Mouse (Mus musculus) induced T-regulatory cell, adult 2 months (primary cell): Measurements from ENCODE around the gene Mob3c.
A peak's percentile ranks its signal among the peaks of the same experiment; 100 is the strongest.

Experiments
- DNase-seq: peaks from one replicate; pipeline ENCODE4 v3.0.0-alpha.2; 2012; ENCODE audit warnings: low read depth

Gene Mob3c

DNA sequence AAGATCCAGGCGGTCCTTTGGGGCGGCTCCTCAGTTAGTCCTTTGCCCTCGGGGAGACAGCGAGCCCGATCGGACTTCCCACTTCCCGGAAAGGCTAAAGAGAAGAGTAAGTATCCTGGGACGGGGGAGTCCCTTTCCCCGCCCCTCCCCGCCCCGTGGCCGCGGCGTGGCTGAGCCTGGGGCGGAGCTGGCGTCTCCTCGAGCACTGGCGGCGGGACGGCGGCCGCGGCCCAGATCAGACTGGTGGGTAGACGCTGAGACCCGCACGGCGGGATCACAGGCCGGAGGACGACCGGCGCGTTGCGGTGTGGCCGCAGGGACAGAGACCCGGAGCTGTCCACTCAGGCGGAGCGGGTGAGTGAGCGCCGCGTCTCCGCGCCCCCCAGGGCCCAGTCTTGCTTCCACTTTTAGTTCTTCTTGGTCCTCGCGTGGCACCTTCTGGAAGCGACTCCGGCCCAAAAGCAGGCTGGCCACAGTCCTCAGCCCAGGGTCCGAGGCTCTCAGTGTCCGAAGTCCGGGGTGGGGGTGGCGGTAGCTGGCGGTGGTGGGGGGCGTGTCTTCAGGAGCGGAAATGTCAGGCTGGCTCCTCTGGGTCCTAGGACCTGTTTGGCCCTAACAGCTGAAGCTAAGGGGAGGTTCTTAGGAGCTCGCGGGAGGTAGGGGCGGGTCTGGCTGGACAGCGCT, at the start of gene Mob3c:
Mob3c (plus strand) TSS at position 205 of the 684 bp plus-strand sequence.
- peak; percentile 82 for DNase-seq

DNA sequence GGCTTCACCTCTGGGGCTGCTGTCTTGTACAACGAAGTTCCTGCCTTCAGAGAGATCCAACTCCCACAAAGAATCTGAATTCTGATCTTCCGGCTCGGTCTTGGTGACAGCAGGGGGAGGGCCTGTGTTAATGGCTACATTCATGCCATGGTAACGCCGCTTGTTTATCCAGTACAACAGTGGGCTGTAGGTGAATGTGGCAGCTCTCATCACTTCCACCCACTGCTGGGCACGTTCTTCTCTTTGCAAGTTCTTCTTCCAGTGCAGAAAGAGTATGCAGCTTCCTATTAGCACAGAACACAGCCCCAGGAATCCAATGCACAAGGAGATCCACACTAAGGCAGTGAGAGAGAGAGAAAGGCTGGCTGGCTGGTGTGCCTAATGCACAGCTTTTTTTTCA, 47.6 kb upstream of the Mob3c start:
- DNase-seq, result no peak

DNA sequence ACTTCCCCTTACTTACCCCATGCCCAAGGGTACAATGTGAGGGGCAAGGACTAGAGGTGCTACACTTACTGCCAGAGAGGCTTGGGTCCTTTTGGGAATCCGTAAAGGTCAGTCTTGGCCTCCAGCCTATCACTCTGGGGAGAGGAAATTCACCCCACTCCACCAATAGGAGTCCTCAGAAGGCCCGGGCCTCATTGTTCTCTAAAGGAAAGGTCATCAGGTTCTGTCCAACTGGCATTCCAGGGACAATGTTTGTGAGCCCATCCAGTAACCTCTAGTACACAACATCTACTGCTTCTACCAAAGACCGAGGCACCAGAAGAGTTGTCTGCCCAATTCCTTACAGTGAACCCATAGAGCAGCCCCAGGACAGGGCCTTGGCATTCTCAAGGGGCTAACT, 47.0 kb upstream of the Mob3c start, which contains the start of gene Tex38:
Tex38 (minus strand) TSS at position 101 of the 400 bp plus-strand sequence.
- DNase-seq, result no peak

DNA sequence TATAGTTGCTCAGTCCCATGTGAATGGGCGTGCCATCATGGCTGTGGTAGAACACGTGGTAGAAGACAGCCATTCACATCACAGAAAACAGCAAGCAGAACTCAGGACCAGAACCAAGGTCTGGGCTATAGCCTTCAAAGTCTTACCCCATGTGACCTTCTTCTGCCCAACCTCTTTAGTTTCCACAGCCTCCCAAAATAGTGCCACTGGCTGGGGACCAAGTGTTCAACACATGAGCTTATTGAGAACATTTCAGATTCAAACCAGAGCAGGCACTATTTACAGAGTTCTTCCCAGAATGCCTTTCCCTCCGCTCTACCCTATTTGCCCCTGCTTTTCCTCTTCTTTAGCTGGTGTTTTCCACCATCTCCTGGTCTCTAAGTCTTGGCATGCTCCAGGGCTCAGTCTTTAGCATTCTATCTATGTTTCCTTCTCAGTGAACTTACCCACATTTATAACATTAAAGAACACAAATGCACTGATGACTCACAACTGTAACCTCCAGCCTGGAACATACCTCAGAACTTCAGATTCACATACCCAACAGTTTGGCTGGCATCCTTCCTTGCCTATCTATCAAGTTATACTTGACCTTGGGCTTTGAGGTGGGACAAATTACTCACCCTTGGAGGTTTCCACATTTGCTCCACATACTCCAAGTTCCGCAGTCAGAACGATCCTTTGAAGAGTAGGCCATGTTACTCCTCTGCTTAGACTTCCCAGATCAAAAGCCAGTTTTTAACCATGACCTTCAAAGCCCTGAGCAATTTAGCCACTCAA, 45.7 kb upstream of the Mob3c start:
- no peak for DNase-seq

DNA sequence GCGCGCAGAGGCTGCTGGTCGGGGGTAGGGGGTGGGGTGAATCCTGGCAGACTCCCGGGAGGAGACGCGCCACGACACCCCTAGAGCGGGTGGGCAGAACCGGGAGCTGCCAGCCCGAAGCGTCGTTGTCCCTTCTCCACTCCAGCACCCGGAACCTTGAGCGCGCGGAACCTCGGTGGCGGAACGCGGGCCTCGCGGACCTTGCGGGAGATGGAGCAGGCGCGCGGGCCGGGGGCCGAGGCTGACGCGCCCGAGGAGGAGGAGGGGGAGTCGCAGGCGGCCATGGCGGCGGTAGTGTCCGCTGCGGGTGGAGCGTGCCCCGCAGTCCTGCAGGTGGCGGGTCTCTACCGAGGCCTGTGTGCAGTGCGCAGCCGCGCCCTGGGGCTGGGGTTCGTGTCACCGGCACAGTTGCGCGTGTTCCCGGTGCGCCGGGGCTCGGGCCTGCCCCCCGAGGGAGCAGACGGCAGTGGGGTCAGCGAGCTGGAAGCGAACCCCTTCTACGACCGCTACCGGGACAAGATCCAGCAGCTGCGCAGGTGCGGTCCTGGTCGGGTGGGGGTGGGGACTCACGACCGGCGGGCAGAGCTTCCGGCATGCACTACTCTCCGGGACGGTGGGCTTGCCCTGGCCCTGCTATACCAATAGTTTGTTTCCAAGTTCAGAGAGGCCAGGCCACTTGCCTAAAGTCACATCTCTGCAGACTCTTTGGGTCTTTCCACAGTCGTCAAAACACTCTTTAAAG, 43.0 kb upstream of the Mob3c start, which contains the start of gene Atpaf1:
Atpaf1 (plus strand) TSS at position 44 of the 742 bp plus-strand sequence.
- DNase-seq, result peak; percentile 77

DNA sequence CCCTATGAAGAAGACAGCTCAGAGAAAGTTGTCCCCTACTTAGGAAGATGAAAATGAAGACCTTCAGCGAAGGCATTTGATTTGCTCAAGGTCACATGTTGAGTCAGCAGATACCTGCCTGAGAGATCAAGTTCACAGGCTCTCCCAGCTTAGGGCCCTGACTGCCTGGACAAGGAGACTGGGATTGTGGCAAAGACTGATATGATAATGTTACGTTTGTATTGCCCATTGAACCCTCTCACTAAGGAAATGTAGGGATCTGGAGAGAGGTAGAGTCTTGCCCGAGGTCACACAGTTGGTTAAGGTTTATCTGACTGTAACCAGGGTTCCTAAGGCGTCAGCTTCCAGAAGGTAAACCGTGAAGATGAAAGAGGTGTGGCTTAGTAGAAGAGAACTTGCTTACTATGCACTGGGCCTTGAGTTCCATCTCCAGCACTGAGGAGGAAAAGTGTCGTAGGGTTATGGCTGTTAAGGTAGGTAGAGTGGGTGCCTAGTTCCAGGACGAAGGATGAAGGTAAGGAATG, 42.3 kb upstream of the Mob3c start:
- DNase-seq, result no peak

DNA sequence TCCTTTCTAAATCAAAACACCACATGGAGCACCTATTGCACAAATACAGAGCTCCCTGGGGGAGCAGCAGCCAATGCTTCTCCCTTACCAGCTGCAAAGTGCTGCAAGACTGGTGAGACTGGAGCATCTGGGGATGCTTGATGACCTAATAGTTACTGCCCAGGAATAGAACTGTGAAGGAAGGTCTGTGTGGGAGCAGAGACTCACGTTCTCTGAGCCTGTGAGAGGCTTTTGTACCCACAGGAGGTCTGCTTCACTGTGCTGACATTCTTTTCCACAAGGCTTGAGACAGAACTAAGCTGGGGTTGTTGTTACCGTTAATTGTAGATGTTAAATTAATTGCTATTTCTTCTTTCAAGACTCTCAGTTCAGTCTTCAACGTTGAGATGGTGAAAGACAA, 37.0 kb upstream of the Mob3c start:
- DNase-seq, result no peak

DNA sequence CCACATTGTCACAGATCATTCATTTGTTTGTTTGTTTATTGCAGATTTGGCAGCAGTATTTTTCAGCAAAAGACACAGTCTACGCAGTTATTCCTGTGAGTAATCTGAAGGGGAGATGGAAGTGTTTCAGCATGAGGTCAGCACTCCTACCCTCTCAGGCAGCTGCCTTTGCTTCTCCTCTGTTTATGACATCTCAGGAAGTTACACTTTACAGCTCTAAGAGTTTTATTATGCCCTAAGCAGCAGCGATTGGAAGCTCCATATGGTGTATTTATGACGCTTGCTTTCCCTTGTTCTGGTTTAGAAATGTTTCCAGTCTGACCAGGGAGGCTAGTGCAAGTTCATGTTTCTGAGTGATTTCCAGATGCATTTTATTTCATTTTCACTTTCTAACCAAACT, 32.5 kb upstream of the Mob3c start:
- no peak for DNase-seq

DNA sequence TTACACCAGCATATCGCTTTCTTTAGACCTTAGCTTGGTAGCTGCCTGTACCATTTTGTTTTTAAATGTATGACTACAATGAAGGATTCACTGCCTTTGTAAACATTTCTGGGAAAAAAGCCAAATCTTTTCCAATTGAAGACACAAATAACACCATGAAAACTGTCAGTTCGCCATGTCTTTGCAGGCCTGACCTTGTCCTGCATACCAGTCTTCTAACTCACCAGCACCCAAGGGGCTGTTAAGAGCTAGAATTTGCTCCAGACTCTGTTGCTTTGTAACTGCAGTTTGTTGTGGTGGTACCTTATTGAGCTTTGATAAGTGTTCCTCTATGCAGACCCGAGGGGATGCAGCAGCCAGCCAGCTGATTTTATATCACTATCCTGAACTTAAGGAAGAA, 27.9 kb upstream of the Mob3c start:
- no peak for DNase-seq

DNA sequence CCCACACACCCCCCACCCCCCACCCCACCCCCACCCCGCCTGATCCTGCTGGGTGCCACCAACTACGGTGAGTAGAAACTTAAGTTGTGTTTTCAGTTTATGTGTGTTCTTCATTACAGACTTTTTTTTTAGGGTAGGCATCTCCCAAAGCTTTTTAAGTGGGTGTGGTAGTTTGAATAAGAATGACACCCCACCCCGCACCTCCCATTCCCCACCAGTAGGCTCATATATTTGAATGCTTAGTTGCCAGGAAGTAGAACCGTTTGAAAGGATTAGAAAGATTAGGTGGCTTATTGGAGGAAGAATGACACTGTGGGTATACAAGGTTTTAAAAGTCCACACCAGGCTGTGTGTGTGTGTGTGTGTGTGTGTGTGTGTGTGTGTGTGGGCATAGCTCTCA, 15.6 kb upstream of the Mob3c start:
- DNase-seq, result no peak

DNA sequence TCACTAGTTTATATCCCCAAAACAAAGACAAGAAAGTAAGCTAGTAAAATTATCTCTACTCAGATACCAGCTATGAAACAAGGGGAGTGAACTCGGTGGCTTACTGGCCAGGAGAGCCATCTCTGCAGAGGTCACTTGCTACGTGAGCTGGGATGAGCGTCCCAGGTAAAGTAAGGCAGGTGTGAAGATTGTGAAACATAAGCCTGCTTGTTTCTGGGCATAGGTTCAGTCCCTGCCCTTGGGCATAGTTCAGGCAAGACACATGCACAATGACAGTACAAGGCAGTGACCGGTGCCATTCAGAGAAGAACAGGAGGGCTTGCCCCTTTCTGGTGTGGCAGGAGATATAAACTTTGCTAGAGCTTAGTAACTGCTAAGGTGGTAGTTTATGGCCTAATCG, 12.3 kb upstream of the Mob3c start:
- no peak for DNase-seq

DNA sequence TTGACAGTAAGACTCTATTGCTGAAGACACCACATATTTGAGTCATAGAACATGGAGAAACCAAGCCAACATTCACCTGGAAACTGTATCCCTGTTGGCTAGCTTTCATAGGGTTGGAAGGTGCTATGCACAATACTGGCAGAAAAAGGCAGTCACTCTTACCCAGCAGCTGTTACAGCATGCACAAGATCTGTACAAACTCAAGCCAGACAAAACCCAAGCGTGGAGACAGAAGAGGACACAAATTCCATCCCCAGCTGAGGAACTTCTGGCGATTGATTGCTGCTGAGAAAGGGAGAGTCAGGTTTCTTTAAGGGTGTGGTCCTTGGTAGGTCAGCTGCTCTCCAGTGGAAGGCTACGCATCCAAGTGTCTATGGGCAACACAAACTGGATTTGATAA, 7.7 kb upstream of the Mob3c start:
- no peak for DNase-seq

DNA sequence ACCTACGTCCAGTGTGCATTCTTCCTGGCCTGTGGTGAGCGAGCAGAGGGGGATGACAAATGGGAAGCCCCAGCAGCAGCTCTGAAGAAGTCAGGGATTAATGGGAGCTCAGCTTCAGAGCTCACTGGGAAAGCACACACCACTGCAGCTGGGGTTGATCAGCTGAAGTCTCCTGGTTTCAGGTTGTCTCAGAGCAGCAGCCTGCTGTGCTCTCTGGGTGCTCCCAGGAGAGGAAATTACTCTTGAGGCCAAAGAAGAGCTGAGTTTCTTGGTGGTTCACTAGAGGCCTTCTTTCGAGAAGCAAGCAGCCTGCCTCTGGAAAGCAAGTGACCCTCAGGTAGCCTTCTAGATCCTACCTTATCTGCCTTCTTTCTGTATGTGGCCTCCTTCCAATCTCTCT, 6.9 kb upstream of the Mob3c start:
- DNase-seq, result no peak

DNA sequence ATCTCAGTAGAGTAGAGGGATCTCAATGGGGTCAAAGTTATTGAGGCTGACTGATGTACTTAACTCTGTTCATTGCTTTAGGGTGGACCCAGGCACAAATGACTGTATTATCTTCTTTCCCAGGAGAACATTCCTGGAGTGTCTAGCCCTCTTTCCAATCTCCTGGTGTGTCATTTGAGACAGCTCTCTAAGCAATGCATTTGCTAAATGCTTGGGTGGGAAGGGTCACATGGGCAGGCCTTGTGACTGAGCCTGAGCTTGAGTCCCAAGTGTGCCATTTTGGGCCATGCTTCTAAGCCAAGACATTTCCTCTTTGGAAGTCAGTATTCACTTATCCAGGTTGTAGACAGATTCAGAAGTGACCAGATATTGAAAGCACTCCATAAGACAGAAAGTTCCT, 6.5 kb upstream of the Mob3c start:
- no peak for DNase-seq

DNA sequence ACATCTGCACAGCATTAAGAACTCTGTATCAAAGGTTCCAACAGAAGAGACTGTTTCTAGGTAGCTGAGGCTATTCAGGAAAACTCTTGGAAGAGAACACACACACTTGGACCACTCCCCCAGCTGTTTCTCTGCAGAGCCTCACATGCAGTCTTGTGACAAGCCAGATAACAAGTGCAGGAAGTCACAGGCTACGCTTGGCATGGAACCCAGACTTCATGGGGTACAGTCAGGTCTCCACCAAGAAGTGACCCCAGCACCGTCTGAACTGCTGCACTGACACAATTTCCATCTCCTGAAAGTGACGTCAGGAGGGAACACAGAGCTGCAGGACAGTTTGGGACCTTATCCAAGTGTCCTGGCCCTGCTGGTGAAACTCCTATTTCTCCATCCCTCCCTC, 6.0 kb upstream of the Mob3c start:
- DNase-seq, result no peak

DNA sequence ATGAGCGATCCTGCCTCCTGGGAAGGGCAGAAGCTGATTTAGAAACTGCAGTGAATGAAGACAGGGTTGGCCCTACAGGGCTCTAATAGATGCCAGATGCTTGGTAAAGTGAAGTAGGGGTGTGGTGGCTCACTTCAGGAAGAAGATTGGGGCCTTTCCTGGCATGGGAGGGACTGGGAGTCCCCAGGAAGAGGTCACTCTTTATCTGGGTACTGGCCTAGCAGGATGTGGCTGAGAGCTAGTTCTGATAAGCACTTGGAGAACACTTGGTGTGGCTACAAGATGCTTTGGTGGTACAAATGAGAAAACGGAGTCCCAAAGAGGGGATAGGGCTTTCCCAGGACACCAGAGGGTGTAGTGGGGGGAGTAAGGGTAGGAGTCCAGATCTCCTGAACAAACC, 3.7 kb upstream of the Mob3c start:
- no peak for DNase-seq

DNA sequence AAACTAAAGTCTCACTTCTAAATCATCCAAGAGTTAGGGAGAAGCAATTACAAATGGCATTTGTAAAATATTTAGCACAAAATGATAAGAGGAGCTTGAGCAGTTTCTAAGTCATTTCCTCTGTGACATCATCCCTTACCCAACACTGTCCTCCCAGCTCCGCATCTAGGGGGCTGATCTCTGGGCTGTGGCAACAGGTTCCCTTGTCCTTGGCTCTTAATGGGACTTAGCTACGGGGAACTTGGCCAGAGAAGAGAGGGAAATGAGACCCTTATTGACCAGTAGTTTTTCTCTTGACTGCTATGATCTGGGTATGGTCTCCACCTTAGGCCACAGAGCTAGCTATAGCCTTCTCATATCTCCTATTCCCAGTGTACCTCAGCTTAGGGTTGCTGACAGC, 2.6 kb upstream of the Mob3c start:
- no peak for DNase-seq

DNA sequence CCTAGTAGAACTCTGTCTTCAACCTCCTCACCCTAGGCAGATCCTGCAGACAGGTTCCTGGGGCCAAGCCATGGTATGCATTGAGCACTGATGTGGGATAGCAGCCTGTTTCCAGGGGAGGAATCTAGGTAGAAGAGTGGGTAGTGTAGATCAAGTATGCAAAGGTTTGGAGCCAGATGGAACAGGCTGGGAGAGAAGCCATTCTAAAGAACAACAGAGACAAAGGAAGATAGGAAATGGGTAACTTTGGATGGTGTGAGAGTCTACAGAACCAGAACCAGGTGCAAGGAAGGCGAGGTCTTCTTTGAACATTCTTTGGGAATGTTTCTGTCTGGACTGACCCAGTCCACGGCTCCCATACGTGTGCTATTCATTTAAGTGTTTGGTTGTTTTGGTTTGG, 826 bp upstream of the Mob3c start:
- no peak for DNase-seq

DNA sequence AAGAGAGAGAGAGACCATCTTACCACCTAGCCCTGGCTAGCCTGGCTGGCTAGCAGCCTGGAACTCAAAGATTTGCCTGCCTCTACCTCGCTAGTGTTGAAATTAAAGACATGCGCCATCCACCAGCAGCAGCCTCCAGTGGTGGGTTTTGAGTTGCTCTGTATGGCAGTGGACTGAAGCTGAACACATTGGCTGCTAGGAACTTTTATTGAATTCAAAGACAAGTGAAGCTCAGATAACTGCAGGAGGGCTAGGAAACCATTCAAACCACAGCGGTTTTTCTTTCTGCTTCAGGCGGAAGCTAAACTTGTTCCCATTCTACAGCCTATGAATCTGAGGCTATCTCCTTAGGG, 381 bp upstream of the Mob3c start:
- no peak for DNase-seq

DNA sequence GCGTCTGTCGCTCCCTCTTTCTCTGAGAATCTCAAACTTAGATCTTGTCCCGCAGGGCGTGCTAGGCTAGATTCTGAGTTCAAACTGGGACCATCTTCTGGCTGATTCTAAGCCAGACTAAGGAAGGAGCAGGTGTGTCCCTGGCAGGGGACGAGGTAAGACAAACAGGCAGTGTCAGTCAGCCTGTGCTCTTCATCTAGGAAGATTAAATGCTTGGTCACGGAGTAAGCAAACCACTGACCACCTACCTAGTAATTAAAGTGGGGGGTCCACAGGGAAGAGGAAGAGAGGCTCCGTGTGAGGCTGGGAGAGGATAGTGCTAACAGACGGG, 645 bp downstream of the Mob3c start:
- DNase-seq, result no peak

DNA sequence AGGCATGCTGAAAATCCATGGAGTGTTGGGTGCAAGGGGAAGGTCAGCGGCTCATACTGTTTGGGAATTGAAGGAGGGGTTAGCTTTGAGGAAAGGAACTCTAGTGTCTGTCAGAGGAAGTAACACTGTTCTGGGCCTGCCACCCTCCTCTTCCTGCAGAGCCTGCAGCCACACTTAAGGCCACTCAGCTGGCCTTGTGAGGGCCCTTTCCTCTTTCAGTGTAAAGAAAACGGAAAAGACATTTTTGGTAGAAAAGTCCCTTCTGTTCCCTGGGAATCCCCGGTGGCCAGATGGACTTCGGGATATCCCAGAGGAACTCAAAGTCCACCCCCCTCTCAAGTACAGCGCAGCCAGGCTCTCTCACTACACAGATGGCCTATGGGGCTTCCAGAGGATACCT, 2.6 kb downstream of the Mob3c start:
- no peak for DNase-seq

DNA sequence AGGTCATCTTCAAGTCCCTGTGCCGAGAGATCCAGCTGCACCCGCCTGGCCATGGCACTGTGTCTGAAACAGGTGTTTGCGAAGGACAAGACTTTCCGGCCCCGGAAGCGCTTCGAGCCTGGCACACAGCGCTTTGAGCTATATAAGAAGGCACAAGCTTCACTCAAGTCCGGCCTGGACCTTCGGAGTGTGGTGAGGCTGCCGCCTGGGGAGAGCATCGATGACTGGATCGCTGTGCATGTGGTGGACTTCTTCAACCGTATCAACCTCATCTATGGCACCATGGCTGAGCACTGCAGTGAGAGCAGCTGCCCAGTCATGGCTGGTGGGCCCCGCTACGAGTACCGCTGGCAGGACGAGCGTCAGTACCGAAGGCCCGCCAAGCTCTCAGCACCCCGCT, 3.3 kb downstream of the Mob3c start:
- DNase-seq, result no peak

DNA sequence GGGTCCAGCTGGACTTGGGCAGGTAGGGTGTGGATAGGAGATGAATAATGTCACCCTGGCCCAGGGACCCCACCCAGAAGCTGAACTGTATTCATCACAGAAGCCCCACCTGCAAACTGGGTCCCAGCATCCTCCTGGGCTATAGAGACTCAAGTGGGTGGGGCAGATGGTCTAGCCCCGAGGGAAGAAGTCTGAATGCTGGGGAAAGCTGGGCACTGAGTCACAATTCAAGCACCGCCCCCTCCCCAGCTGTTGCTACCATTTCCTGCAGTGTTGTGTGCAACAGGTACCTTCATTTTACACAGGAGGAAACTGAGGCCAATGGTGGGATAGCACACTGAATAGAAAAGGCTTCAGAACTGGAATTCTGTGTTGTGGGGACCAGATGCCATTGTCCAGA, 4.1 kb downstream of the Mob3c start:
- DNase-seq, result no peak
